Mouse (Mus musculus): ENCODE data around the gene Pgr.
A peak's percentile ranks its signal among the peaks of the same experiment; 100 is the strongest.

The Pgr gene

GRCm38 (mm10) chr9:8899616-8900202 is at the start of gene Pgr:
Gene Pgr, plus strand, starts transcription at chr9:8899833.
- no peak for DNase-seq (ENCODE audit: low spot score)

GRCm38 (mm10) chr9:8857455-8857854 is 42.2 kb upstream of the Pgr start:
- no peak for DNase-seq (ENCODE audit: low spot score)

- DNase-seq (ENCODE audit: low spot score), result no peak
Measured at GRCm38 (mm10) chr9:8868511-8868910, 31.1 kb upstream of the Pgr start.

GRCm38 (mm10) chr9:8895205-8895604 is 4.4 kb upstream of the Pgr start:
- DNase-seq (ENCODE audit: low spot score), result no peak

GRCm38 (mm10) chr9:8900203-8901012 is 775 bp downstream of the Pgr start:
- peak; percentile 46 for DNase-seq (ENCODE audit: low spot score)

GRCm38 (mm10) chr9:8901013-8901646 is 1.5 kb downstream of the Pgr start:
- DNase-seq (ENCODE audit: low spot score), result no peak

GRCm38 (mm10) chr9:8901647-8902131 is 2.1 kb downstream of the Pgr start:
- peak; percentile 46 for DNase-seq (ENCODE audit: low spot score)

- DNase-seq (ENCODE audit: low spot score), result no peak
Measured at GRCm38 (mm10) chr9:8902277-8902676, 2.6 kb downstream of the Pgr start.

GRCm38 (mm10) chr9:8927561-8927960 is 27.9 kb downstream of the Pgr start:
- no peak for DNase-seq (ENCODE audit: low spot score)

- DNase-seq (ENCODE audit: low spot score), result no peak
Measured at GRCm38 (mm10) chr9:8937753-8938152, 38.1 kb downstream of the Pgr start.

- DNase-seq (ENCODE audit: low spot score), result no peak
Measured at GRCm38 (mm10) chr9:8953306-8953705, 53.7 kb downstream of the Pgr start.

GRCm38 (mm10) chr9:8964512-8965133 is 65.0 kb downstream of the Pgr start:
- peak; percentile 47 for DNase-seq (ENCODE audit: low spot score)

- DNase-seq (ENCODE audit: low spot score), result no peak
Measured at GRCm38 (mm10) chr9:8970240-8970639, 70.6 kb downstream of the Pgr start.

GRCm38 (mm10) chr9:8971491-8971890 is 71.9 kb downstream of the Pgr start, which contains the start of gene Gm16485:
Gene Gm16485, plus strand, starts transcription at chr9:8971791.
- no peak for DNase-seq (ENCODE audit: low spot score)

GRCm38 (mm10) chr9:8977775-8978174 is 78.1 kb downstream of the Pgr start:
- no peak for DNase-seq (ENCODE audit: low spot score)

GRCm38 (mm10) chr9:8982315-8982714 is 82.7 kb downstream of the Pgr start:
- DNase-seq (ENCODE audit: low spot score), result no peak

GRCm38 (mm10) chr9:8996494-8996893 is 96.9 kb downstream of the Pgr start:
- DNase-seq (ENCODE audit: low spot score), result no peak

- no peak for DNase-seq (ENCODE audit: low spot score)
Measured at GRCm38 (mm10) chr9:9001170-9001569, 101.5 kb downstream of the Pgr start.

GRCm38 (mm10) chr9:9015108-9015507 is 115.5 kb downstream of the Pgr start:
- no peak for DNase-seq (ENCODE audit: low spot score)

Measured in testis, postnatal 10 days (tissue).